Mouse (Mus musculus) heart, postnatal 10 days (tissue): Measurements from ENCODE around the gene Hnrnpd. TPM values are rescaled to one million over a fixed set of nuclear protein-coding genes. Genes with fewer than 3 reads are reported as not detected.

ENCODE experiments used
- DNase-seq, 2 experiments: peaks; one replicate each; pipeline ENCODE4 v3.0.0; 2021
- intact Hi-C: fragments of 180-260 bp; cut with DNase I; formaldehyde crosslinking; loops from one replicate; pipeline ENCODE4 v1.15.1; 2025
- total RNA-seq, 2 experiments: library from RNA; stranded (reverse); gene quantifications; 2 replicates each; pipeline ENCODE4 v1.2.3; 2021

Hnrnpd gene
- total RNA-seq, 2 experiments from 2014 or later = 152 to 170 TPM

- intact Hi-C loops = loop anchor here (10.0 kb wide), 3 partner anchors 441 to 739 kb away; partner anchors contain the start of gene Sec31a
- peak; percentile 28 for DNase-seq
Observed at GRCm38 (mm10) chr5:99973941-99974340, 4.8 kb downstream of the Hnrnpd start.

GRCm38 (mm10) chr5:99959960-99960359 is 18.8 kb downstream of the Hnrnpd start:
- DNase-seq = no peak
- intact Hi-C loops = no loop called here

DNA sequence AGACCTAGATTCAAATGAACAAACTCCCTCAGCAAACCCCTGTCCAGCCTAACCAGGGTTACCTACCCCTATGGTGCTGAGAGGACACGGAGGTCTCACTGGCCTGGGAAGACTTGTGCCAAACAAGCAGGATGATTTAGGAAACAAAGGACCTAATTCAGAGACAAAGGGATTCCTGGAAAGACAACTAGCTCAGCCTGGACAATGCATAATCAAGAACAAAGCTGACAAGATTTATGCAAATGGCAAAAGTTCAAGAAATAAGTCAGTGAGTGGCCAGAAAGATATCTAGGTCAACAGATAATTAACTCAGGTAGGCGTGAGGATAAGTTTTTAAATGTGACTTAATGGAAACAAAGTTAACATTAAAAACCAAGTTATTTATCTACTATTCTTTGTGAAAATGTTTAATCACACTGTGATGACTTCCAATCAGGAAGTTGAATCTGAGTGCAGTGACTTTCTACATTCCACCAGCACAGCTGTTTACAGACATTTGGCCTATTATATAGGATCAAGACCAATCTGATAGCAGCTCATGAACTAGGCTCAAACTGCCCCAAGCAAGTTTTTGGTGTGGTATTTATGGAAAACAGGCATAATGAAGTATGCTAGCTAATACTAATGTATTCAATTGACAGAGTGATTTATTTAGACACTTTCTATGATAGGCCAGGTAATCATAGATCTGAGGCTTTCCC is 19.4 kb downstream of the Hnrnpd start:
- intact Hi-C loops = no loop called here
- DNase-seq = no peak

DNA sequence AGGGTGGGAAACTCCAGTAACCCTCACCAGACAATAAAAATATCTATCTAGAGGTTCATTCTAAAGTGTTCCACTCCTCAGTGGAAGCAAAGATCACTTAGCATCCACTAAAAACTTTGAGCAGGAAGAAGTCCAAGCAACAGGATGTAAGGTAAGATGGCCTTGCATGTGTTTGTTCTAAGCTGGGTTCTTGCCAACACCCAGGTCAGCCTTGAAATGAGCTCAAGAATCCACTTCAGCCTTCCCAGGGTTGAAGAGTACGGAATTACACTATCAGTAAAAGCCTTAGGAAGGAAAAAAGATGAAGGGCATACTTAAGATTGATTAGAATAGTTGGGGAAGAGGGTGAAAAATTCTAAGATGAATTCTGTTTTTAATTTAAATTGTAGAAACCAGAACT is 20.1 kb downstream of the Hnrnpd start:
- intact Hi-C loops = no loop called here
- DNase-seq = no peak

- intact Hi-C loops = no loop called here
- no peak for DNase-seq
Observed at GRCm38 (mm10) chr5:99953883-99954282, 24.9 kb downstream of the Hnrnpd start.

- intact Hi-C loops = no loop called here
- DNase-seq = no peak
Observed at GRCm38 (mm10) chr5:99952513-99952912, 26.2 kb downstream of the Hnrnpd start.

- peak in 1 of 2 experiments; percentile 11 for DNase-seq
- intact Hi-C loops = no loop called here
Observed at GRCm38 (mm10) chr5:99941776-99942502, 36.8 kb downstream of the Hnrnpd start.

GRCm38 (mm10) chr5:99941273-99941672 is 37.5 kb downstream of the Hnrnpd start:
- DNase-seq = no peak
- intact Hi-C loops = no loop called here

- DNase-seq = no peak
- intact Hi-C loops = no loop called here
Observed at GRCm38 (mm10) chr5:99939440-99939839, 39.3 kb downstream of the Hnrnpd start.

DNA sequence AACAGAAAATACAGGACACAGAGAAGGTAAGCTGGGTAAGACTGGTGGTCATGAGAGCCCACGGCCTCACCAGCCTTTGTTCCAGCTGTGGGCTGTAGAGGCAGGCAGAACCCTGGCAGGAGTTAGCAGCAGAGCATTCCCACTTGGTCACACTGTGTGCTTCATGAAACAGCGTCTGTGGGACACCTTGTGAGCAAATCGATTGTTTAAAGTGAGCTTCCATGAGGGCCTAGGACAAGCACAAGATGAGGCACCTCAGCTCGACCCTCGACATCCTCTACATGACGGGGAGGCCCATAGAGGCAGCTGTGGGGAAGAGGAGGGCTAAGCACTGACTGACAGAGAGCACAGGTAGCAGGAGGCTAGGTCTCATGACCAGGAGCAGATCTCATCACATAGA is 46.8 kb downstream of the Hnrnpd start:
- intact Hi-C loops = no loop called here
- DNase-seq = no peak

DNA sequence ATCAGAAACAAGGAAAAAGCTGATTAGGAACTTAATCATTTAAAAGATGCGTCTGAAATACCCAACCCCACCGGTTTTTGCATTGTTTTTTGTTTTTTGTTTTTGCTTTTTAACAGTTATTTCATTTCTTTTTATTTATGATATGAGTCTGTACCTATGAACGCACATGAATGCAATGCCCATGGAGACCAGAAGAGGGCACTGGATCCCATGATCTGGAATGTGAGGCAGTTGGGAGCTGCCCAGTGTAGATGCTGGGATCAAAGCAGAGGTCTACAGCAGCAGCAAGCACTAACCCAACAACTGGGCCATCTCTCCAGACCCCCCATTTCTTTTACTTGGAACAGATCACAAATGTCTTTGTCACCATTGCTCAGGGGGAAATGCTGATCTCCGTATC is 50.8 kb downstream of the Hnrnpd start:
- intact Hi-C loops = loop anchor here (5.0 kb wide), 2 partner anchors 109 to 314 kb away; partner anchors contain the start of genes Enoph1 and Hnrnpdl
- DNase-seq = peak; percentile 43 to 62

DNA sequence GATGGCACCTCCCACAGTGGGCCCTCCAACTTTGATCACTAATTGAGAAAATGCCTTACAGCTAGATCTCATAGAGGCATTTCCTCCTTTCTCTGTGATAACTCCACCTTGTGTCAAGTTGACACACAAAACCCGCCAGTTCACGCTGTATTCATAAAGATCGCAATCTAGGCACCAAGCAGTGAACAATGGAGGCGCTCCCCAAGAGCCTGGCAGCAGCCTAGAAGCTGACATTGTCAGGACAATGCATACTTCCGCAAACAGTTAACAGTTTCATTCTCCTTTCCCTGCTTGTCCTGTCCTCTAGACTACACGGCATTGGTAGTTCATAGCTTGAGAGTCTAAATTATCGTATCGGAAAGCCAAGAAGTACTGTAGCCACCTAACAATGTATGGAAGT is 56.7 kb downstream of the Hnrnpd start:
- no peak for DNase-seq
- intact Hi-C loops = no loop called here

DNA sequence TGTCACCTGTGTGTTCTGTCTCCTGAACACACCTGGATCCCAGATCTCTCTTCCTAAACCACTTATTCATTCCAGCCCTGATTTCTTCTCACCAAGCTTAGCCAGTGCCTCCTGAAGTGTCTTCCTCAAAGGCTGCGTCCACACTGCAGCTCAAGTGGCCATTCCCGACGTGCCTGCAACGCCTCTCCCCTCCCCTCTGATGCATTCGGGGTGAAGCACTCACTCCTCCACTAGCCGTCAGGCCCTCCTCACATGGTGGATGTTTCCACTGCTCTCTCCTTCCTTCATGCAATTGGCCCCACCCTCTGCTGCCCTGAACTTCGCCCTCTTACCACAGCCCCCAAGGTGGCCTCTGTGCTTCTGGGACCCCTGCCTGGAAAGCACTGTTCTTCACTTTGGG is 63.2 kb downstream of the Hnrnpd start:
- no peak for DNase-seq
- intact Hi-C loops = no loop called here

DNA sequence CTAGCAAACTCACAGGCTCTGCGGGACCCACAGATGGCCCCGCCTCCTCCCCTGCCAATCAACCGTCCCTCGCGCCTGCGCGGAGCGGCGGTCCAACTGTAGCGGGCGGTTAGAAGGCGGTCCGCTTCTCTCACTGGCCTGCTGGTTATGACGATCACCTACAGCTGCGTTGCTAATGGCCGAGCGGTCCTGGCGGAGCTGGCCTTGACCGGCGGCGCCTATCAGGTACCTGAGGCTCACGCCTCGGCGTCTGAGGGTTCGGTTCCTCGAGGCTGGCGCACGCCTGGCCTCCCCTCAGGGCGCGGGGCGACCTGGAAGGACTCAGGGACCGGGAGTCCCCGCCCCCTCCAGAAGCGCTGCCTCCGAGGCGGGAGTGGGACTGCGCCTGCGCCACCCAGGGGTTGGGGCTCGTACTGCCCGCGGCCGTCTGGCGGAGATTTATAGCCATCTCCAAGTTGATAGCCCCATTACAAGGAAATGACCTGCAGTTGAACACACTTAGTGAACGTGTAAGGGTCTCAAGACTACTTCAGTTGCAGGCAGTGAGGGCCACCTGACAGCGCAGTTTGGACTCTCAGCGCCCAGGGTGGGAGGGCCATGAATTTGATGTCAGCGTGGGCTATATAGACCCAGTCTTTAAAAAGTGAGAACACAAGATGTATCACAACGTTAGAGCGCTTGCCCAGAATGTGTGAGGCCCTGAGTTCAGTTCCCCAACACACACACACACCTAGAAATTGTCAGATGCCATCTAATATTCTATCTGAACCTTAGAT is 72.4 kb downstream of the Hnrnpd start, which contains the start of gene Vamp9:
Vamp9 (plus strand) TSS at position 74 of the 776 bp plus-strand sequence.
- peak; percentile 97 to 98 for DNase-seq
- intact Hi-C loops = no loop called here

Other genes with a start within 250 kb of the Hnrnpd start
- gene Rasgef1b, start 249.9 kb downstream of the Hnrnpd start, total RNA-seq = 10 to 100 TPM; 12.0 to 12.3 TPM
- gene Vamp9, start 72.7 kb downstream of the Hnrnpd start, total RNA-seq = not detected
- gene 4930524J08Rik, start 123 bp upstream of the Hnrnpd start, total RNA-seq = 1 to 10 TPM; 1.6 to 1.7 TPM
- gene Hnrnpdl, start 60.7 kb upstream of the Hnrnpd start, total RNA-seq = 100 to 1,000 TPM in 1 of 2 experiments, 10 to 100 TPM in 1; 97.3 to 105 TPM
- gene Enoph1, start 61.0 kb upstream of the Hnrnpd start, total RNA-seq = 10 to 100 TPM; 13.1 to 14.3 TPM
- 1 to 10 TPM; 4.4 to 4.8 TPM for gene Tmem150c, start 180.9 kb upstream of the Hnrnpd start, total RNA-seq